Mouse (Mus musculus) stomach, postnatal 0 days (tissue): ENCODE measurements at regions not wholly inside any gene's neighbourhood (a gene's known extent, or its start where the extent isn't known, plus 50 kb on each side); places are given as distances from the start of the nearest gene placed in this dataset.

Source experiments
- ATAC-seq: fragments of 200-750 bp; cut with Nextera tagmentation; 2 replicates; pipeline ENCODE4 v1.8.0; 2017; ENCODE audit not compliant: low FRiP score, low TSS enrichment
- DNase-seq: peaks from one replicate; pipeline ENCODE4 v3.0.0-alpha.2; 2016; ENCODE audit warnings: low spot score
- H3K27ac ChIP-seq: fragments of 300-500 bp; sonication (generic); replicated peaks from 2 replicates; pipeline ENCODE4 v1.5.1; 2014; ENCODE audit warnings: mild to moderate bottlenecking, control low read depth
- H3K27me3 ChIP-seq: fragments of 300-500 bp; sonication (generic); 2 replicates; pipeline ENCODE4 v1.6.1; 2014; ENCODE audit warnings: low read length; ENCODE audit not compliant: control insufficient read depth, insufficient read depth
- H3K36me3 ChIP-seq: fragments of 300-500 bp; sonication (generic); 2 replicates; pipeline ENCODE4 v1.6.1; 2014; ENCODE audit warnings: low read length, mixed read lengths; ENCODE audit not compliant: control insufficient read depth, insufficient read depth
- H3K4me1 ChIP-seq: fragments of 300-500 bp; sonication (generic); replicated peaks from 2 replicates; pipeline ENCODE4 v1.6.1; 2014; ENCODE audit warnings: antibody characterized with exemption; ENCODE audit not compliant: control insufficient read depth, insufficient read depth
- H3K4me2 ChIP-seq: fragments of 300-500 bp; sonication (generic); replicated peaks from 2 replicates; pipeline ENCODE4 v1.6.1; 2014; ENCODE audit warnings: low read depth, mild to moderate bottlenecking, control low read depth, moderate library complexity
- H3K4me3 ChIP-seq: fragments of 300-500 bp; sonication (generic); 2 replicates; pipeline ENCODE4 v1.5.1; 2014; ENCODE audit warnings: low read depth, low read length, control low read depth
- H3K9ac ChIP-seq: fragments of 300-500 bp; sonication (generic); 2 replicates; pipeline ENCODE4 v1.6.1; 2014; ENCODE audit warnings: mild to moderate bottlenecking, low read length, control low read depth, mixed read lengths
- H3K9me3 ChIP-seq: fragments of 300-500 bp; sonication (generic); 2 replicates; pipeline ENCODE4 v1.6.1; 2016; ENCODE audit warnings: low read length; ENCODE audit not compliant: control insufficient read depth
- CTCF ChIP-seq: IDR thresholded peaks from 2 replicates; pipeline ENCODE4 v1.5.1; 2016; ENCODE audit warnings: antibody characterized with exemption, low read depth, mild to moderate bottlenecking, moderate library complexity
- EP300 ChIP-seq: optimal IDR thresholded peaks from 2 replicates; pipeline ENCODE3; 2016; ENCODE audit warnings: antibody characterized with exemption
- WGBS: fragments of 180-500 bp; shearing (Covaris S2); extraction: QIAGEN DNeasy Blood & Tissue Kit; methylation state at CpG from one replicate; pipeline ENCODE4 v1.1.7; 2014; 5-methylcytosine and 5-hydroxymethylcytosine counted together

DNA sequence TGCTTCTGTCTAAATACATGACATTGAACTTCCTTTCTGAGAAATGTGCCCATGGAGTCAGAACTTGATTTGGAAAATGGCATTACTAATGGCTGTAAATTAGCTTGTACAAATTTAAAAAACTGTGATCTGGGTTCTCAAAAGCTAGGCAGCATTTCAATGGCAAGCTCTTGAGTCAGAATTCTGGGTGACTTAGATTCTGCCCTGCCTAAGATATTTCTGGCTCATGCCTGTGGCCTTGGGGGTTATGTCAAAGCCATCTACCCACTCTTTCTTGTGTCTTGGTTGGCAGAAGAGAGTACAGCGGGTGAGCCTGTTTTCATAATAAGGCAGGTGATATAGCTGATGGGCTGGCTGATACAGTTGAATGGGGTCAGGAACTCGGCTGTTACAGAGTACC lies 404.4 kb upstream of the Clnk start:
- ATAC-seq (no peak), DNase-seq (no peak)
- H3K27ac ChIP-seq = no peak overlapping the region
- TF ChIP-seq EP300 (no peak), CTCF (no peak)
- no peaks in the 10 kb centered on the region for H3K27me3 ChIP-seq
- H3K9ac ChIP-seq = no peak overlapping the region
- no peak overlapping the region for H3K4me3 ChIP-seq
- H3K4me1 ChIP-seq = no peaks in the 10 kb centered on the region
- WGBS = 77% methylated on average over 2 of the region's 2 CpGs
- no peaks in the 10 kb centered on the region for H3K36me3 ChIP-seq
- H3K4me2 ChIP-seq = no peak overlapping the region
- H3K9me3 ChIP-seq = no peaks in the 10 kb centered on the region

DNA sequence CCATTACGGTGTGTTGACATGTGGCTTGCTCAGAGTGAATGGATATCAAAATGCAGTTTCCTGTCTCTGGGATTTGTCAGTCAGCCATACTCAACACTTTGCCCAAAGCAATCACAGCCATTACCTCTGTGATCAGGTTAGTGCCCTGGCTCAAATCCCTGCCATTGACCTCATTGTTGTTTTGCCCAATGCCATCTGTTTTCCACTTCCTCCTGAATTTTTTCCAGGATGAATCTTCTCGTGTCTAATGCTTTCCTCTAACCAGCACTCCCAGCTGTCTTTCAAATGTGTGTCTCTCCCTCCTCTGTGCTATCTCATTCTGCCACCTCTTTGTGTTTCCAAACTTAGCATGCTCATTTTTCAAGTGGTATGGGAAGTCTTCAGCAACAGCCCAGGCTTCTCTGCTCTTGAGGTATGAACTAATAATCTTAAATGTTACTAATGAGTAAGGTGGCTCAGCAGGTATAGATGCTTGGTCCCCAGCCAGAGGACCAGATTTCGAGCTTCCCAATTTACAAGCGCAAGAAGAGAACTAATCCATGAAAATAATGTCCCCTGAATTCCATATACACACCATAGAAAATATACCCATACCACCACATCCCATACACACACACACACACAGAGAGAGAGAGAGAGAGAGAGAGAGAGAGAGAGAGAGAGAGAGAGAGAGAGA lies 397.2 kb upstream of the Clnk start:
- WGBS = 72% methylated on average over 4 of the region's 4 CpGs
- ATAC-seq (no peak), DNase-seq (no peak)
- Histone ChIP-seq H3K4me2 (no peak overlapping the region), H3K4me3 (no peak overlapping the region), H3K4me1 (no peaks in the 10 kb centered on the region), H3K9me3 (no peaks in the 10 kb centered on the region), H3K27ac (no peak overlapping the region), H3K36me3 (no peaks in the 10 kb centered on the region), H3K9ac (no peak overlapping the region), H3K27me3 (no peaks in the 10 kb centered on the region)
- no peak for TF ChIP-seq EP300
- no peak for TF ChIP-seq CTCF

DNA sequence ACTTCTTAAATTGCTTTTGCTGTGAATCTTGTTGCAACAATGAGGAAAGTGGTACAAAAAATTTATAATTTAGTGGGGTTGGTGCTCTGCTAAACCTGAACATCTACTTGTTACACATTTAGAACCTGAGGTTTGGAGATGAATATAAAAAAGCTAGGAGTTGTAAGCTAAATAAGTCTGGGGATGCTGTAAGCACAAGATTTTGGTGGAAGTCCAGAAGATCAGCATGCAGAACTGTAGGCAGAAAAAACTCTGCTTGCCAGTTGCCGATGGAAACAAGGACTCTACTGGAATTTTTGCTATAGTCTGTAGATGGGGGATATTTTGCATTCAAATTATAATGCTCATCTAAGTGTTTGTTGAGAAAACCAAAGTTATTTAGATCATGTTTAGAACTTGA lies 390.5 kb upstream of the Clnk start:
- Histone ChIP-seq H3K9ac (no peak overlapping the region), H3K4me2 (no peak overlapping the region), H3K9me3 (no peaks in the 10 kb centered on the region), H3K4me3 (no peak overlapping the region), H3K4me1 (no peaks in the 10 kb centered on the region), H3K27ac (no peak overlapping the region), H3K27me3 (no peaks in the 10 kb centered on the region), H3K36me3 (no peaks in the 10 kb centered on the region)
- TF ChIP-seq EP300 (no peak), CTCF (no peak)
- DNase-seq (no peak), ATAC-seq (no peak)
- WGBS = 80% methylated on average over 1 of the region's 1 CpGs

DNA sequence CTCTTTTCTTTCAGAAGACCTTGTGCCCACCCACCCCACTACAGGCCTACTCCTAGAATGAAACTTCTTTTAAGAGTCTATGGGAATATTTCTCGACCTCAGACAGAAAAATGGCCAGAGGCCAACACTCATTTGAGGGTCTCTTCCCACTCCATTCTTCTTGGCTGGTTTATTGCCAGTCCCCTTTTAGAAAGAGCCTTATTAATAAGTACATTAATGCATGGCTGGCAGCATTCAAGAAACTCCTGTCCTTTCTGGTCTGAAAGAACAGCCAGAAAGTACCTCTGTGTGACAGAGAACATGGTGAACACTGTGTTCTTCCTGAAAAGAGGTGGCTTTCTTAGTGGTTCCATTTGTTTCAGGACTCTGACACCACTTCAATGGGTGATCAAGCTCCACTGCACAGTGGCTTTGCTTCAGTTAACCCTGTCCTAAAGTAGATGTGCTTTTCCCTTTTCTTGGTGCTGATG lies 384.1 kb upstream of the Clnk start:
- no peaks in the 10 kb centered on the region for H3K9me3 ChIP-seq
- DNase-seq = no peak
- H3K4me1 ChIP-seq = no peaks in the 10 kb centered on the region
- WGBS = 58% methylated on average over 1 of the region's 1 CpGs
- no peak overlapping the region for H3K9ac ChIP-seq
- ATAC-seq = no peak
- H3K27ac ChIP-seq = no peak overlapping the region
- no peak for TF ChIP-seq EP300
- TF ChIP-seq CTCF = no peak
- H3K27me3 ChIP-seq = no peaks in the 10 kb centered on the region
- H3K4me3 ChIP-seq = no peak overlapping the region
- H3K4me2 ChIP-seq = no peak overlapping the region
- H3K36me3 ChIP-seq = no peaks in the 10 kb centered on the region

- no peak overlapping the region for H3K9ac ChIP-seq
- H3K27me3 ChIP-seq = no peaks in the 10 kb centered on the region
- WGBS = 85% methylated on average over 2 of the region's 2 CpGs
- H3K4me3 ChIP-seq = no peak overlapping the region
- no peak overlapping the region for H3K27ac ChIP-seq
- TF ChIP-seq CTCF (no peak), EP300 (no peak)
- ATAC-seq (no peak), DNase-seq (no peak)
- no peak overlapping the region for H3K4me2 ChIP-seq
- no peaks in the 10 kb centered on the region for H3K9me3 ChIP-seq
- H3K36me3 ChIP-seq = no peaks in the 10 kb centered on the region
- H3K4me1 ChIP-seq = no peaks in the 10 kb centered on the region
These were observed 381.1 kb upstream of the Clnk start for GRCm38 (mm10) chr5:39257745-39258144.

DNA sequence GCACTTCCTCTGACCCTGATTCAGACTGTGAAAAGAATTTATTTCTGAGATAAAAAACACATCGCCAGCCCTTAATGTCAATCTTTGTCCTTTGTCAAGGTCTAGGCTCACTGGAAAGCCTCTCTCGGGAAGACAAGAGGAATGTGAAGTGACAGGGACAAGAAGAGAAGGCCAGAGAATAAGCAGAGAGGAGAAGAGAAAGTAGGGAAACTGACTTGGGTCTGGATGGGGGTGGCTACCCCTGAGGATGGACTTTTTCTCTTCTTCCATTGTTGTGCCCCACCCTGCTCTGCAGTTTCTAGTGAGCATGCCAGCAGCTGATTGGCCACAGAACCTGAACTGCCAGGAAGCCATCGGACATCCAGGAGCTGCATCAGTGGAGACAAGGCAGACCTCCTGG lies 375.6 kb upstream of the Clnk start:
- no peaks in the 10 kb centered on the region for H3K36me3 ChIP-seq
- no peak for DNase-seq
- H3K27ac ChIP-seq = no peak overlapping the region
- no peak for ATAC-seq
- TF ChIP-seq EP300 = no peak
- no peak for TF ChIP-seq CTCF
- no peaks in the 10 kb centered on the region for H3K9me3 ChIP-seq
- no peak overlapping the region for H3K9ac ChIP-seq
- WGBS = 54% methylated on average over 3 of the region's 3 CpGs
- H3K4me2 ChIP-seq = no peak overlapping the region
- H3K27me3 ChIP-seq = no peaks in the 10 kb centered on the region
- H3K4me1 ChIP-seq = no peaks in the 10 kb centered on the region
- no peak overlapping the region for H3K4me3 ChIP-seq
